Mouse (Mus musculus) adrenal gland, postnatal 36 days (tissue): ENCODE measurements around the gene Zfp423. TPM values are rescaled to one million over a fixed set of nuclear protein-coding genes. Genes with fewer than 3 reads are reported as not detected.

Experiments
- DNase-seq, 2 experiments: peaks; one replicate each; pipeline ENCODE4 v3.0.0; 2021; ENCODE audit warnings: mixed read lengths in 1 of 2
- total RNA-seq, 2 experiments: library from RNA; stranded (reverse); gene quantifications; 2 replicates each; pipeline ENCODE4 v1.2.3; 2021

Gene Zfp423
- total RNA-seq, 2 experiments from 2014 or later, result 16.5 to 20.8 TPM

DNA sequence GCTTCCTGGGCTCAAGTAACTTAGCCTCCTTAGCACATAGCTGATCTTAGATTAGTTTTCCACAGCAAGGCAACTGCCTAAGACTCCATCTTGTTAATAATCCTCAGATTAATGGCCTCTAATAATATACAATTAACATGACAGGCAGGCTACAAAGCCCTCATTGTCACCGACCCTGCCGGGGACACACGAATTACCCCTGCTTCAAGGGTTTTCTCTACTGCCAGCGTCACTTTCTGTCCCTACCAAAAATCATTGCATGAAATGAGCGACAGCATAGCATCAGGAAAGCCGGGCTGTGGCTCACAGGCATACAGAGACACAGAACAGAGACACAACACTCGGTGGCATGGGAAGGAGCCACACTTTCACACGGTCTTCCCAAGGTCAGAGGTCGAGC, 262.3 kb downstream of the Zfp423 start:
- DNase-seq, result no peak

DNA sequence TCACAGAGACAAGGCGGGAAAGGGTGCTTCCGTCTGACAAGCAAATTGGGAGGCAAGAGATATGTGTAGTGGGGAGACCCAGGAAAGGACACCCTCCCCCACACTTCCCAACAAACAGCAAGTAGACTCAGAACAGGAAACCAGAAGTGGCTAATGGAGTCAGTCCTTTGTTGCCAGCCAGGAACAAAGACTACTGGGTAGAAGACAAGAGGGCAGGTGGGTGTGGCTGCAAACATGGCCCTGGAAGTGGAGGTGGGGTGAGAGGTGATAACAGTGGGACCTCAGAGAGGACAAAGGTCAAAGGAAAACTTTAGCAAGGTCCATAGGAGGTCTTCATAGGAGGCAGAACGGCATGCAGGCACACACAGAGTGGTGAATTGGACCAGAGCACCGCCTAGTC, 265.7 kb downstream of the Zfp423 start:
- DNase-seq, result no peak

DNA sequence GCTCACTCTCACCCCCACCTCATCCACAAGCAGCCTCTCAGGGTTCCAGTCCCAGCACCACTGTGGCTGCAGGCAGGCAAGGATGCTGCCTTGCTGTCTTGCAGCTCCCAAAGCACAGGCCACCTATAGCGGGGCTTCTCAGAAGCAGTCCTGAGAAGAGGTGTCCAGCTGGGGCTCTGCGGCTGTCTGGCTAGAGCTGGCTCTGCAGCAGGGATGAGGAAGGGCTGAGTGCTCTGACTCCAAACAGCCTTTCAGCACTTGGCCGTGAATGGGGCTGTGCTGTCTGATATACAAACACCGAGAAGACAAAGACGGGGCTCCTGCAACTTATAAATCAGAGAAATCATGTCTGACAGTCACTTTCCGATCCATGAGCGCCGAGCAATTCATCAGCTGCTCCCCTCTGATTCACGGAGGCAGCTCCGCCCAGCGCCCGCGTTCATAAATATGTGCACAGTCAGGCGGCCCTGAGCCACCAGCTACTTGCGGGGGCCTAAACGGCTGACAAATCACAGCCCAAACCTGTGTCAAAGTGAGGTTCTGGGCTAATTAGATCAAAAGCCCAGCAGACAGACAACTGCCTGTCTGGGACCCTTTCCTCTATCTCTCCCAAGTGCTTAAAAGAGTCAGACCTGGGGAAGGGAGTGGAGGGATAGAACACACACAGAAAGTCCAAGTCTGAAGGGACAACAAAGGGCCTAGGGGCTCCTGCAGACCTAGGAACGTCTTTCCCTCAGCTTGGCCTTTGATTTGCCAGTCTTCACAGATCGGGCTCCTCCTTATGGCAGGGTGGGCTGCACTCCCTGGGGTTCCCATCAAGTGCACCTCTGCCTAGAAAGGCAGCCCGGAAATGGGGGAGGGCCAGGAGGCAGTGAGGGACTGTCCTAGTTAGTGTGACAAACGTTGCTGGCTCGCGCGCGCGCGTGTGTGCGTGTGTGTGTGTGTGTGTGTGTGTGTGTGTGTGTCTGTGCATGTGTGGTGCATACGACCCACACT, 269.0 kb downstream of the Zfp423 start:
- DNase-seq, result peak; percentile 71 to 72

DNA sequence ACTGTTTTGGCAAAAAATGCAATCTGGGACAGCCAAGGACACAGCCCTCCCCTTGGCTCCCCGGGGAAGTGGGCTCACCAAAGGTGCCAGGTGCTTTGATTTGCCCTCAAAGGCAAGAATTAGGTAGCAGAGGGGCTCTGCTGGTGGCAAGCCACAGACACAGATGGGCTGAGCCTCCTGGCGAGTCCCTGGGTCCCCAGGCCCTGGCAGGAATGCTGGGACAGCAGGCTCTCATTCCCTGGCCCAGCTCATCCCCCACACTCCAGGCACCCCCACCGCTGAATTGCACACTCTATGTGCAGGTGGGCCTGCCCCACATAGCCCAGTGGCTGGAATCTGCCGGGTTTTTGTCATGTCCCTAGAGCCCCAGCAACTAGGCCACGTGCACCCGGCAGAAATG, 270.2 kb downstream of the Zfp423 start:
- no peak for DNase-seq

DNA sequence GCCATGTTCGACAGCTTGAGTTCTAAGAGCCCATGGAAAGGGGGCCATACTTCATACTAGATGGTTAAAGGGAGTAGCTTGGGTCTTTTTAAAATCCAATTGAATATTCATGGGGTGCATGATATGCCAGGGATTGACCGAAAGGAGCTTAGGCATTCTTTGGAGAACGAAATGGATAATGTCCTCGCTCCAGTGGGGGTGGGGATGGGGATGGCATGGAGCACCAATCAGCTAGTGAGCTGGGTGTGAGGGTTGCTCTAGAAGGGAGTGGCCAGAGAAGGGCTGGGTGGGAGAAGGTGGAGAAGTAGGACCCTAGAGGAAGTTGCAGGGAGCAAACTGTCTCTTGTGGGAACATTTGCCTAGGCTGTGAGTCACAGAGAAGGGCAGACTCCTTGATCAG, 271.0 kb downstream of the Zfp423 start:
- DNase-seq, result no peak

DNA sequence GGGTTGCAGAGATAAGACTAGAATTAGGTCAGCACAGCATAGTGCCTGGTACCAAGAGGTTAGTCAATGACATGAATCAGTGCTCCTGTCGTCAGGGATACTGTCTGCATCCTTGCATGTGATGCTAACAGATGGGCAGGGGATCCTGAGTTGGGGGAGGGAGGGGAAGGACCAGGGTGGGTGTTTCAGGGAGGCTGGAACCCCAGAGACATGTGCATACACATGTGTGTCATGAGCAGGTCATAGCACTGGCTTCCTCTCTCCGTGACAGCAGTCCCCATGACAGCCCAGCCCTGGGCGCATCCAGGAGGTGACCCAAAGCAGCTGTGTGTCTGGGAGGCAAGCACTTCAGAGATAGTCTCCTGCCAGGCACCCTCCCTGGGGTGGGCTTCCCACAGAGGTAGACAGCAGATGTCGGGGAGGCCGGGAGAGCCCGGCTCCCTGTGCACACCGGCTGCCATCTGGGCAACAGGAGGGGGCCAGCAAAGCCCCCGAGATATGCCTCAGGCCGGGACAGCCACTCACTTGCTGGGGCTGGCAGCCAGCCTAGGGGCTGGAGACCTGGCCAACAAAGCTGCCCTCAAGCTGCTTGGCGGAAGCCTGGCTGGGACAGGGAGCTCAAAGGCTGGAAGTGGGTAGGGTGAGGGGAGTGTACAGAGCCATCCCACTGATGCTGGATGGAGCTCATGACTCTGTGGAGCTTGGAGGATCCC, 272.3 kb downstream of the Zfp423 start:
- DNase-seq, result no peak

DNA sequence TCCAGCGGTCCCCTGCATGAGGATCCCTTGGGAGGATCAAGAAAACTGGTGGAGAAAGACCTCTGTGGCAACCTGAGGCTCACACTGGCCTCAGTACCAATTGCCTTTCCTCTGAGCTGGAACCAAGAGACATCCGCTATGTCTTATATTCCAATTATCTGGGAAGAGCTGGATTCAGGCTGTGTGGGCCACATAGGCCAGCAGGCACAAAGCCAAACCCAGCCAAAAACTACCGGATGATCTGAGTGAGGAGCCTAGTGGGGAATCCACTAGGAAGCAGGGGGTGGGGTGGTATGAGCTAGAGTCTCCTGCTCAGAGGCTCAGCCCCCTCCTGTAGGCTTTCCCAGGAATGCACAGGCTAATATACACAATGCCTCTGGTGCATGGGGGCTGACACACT, 273.4 kb downstream of the Zfp423 start:
- no peak for DNase-seq

DNA sequence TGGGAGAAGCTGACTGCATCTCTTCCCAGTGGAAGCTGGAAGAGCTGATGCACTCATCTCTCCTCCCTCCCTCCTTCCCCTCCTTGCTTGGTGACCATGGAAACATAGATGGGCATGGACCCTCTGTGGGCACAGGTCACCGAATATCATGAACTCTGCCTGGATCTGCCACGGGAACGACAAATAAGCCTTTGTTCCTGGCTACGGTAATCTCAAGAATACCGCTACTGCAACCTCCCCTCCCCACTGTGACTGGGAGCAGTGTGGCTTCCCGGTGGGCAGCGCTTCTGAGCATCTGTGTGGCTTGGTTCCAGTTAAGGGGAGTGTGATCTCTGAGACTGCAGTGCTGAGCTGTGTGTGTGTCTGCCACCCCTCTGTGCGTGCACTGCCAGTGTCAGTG, 274.0 kb downstream of the Zfp423 start:
- DNase-seq, result no peak

DNA sequence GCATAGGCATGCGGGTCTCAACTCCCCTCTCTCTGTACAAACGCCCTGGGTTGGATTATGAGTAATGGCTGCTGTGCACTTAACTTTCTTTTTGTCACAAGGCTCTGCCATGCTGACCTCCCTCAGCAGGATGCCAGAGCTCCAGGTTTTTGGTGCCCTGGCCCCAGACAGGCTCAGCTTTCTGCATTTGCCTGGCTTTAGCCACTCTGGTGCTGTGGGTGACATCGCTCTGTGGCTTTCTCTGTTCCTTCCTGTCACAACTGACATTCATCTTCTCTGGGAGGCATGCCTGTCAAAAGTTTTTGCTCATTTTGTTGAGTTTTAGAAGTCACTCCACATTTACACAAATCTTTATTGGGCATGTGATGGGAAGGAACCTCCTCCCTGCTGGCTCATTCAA, 277.3 kb downstream of the Zfp423 start:
- DNase-seq, result no peak

DNA sequence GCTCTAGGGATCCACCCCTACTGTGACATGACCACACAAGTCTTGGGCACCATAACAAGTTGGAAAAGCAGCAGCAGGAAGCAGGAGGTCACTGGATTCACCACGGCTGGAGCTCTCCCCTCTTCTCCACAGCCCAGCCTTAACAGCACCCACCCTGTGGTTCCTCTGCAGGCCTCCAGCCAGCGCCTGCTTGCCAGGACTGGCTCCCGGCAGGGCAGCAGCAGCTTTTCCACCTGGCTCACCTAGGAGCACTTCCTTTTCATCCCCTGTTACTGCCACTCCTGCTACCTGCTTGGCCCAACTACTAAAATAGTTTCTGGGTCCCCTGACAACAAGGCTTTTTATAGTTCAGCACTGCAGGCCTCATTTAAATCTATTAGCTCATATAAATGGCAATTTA, 279.4 kb downstream of the Zfp423 start:
- no peak for DNase-seq

DNA sequence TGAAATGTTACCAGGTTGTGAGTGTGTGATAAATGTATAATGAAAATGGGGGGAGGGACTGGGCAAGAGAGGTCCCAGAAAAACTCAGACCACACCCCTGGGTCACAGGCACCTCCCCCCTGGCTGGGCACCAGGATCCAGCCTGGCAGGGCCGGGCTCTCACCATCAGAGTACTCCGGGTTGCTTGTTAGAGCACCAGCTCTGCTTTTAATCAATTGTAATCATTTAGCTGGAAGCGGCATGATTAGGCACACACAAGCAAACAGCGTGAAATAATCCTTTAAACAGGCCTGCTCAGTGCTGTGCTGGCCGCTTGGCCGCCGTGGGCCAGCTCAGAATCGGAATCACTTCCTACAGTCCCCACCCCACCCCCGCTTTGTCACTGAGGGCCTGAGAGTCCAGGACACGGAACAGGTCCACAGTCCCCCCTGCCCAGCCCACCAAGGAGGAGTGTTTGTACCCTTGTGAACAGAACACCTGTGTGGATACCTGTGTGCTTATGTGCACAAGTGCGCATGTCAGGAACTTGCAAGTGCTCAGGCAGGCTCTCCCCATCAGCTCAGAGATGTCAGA, 279.9 kb downstream of the Zfp423 start:
- DNase-seq, result no peak

DNA sequence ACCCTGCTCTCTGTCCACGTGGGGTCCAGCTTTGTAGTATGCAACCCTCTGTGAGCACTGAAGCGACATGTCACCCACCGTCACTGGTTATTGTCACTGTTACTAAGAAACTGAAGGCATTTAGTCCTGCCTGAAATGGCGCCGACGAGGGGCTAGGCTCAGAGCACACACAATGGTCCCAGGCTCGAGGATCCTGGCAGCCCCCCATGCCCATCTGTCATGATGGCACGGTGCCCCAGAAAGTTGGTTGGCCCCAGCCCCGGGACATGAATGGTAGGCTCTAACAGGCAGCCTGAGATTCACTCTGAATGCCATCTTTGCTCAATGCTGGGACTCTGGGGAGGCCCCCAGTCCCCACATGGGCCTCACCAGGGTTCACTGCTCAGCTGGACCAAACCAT, 284.0 kb downstream of the Zfp423 start:
- no peak for DNase-seq

DNA sequence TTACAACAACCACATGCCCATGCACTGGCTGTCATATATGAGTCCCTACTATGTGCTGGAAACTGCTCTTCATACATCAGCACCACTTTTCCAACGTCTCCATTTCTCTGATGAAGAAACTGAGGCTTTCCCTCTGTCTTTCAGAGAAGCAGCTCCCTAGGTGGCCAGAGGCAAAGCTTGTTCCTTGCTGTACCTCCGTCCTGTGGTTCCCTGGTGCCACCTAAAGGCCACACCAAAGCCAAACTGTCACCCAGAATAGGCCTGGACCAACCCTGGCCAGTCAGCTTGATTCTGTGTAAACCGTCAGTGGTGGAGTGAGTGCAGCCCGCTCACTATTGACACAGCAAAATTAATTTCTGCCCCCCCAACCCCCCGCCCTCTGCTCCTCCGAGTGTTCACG, 285.2 kb downstream of the Zfp423 start:
- no peak for DNase-seq

DNA sequence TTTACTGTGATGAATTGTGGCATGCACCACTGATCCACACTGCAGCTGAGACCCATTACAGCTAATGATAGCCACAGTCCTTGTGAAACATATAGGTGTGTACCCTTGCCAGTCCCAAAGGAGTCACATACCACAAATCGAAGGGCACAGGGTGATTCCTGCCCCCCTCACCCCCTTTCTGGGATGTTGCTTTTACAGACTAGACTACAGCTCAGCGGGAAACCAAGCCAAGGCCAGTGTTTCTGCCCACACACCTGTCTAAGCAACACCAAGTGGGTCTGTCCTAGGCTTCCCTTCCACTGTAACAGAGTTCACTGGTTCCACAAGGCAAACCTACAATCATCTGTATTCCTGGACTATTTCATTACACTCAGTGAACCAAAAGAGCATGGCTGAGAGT, 287.2 kb downstream of the Zfp423 start:
- no peak for DNase-seq

DNA sequence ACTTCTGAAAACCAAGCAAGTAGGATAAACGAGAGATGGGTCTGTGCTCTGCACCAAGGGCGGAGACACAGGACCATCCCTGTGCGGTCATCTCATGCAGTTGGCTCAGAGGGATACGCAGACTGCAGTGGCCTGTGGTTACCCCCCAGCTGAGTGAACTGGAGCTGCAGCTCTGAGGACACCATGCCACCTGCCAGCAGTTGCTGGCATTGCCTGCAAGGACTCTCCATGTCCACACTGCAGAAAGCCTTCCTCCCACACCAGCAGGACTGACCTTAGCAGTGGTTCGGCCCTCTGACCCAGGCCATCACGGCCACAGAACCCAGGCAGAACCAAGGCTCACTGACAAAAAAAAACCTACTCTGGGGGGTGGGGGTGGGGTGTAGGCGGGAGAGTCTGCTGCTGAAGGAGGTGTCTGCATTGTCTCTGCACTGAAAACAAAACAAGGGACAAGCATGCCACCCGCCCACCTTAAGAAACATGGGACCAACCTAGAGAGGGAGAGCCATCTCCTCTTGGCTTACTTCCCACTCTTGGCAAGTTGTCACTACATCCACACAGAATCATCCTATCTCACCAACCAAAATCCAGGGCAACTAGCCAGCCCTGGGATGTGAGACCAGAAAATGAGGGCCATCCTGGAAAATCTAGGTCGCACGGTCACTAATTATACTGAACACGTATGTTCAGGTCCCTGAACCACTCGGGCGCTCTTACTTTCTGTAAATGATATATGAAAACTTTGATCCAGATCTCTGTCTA, 288.0 kb downstream of the Zfp423 start:
- no peak for DNase-seq

DNA sequence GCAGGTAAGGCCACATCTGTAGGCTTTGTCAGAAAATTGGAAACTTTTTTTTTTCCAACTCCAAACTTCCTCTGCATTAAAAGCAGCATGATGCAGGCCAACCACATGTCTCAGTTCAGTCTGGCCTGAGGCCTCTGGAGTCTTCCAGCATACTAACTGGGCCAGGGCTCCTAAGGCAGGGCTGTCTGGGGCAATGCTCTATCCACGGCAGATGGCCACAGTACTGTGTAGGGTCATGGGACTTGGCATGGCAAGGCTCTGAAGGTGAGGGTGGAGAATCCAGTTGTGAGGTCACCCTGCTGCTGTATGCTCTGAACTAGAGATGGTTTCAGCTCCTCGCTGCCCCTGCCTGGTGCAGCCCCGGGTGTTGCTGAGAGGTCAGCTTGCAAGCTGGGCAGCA, 289.2 kb downstream of the Zfp423 start:
- no peak for DNase-seq

DNA sequence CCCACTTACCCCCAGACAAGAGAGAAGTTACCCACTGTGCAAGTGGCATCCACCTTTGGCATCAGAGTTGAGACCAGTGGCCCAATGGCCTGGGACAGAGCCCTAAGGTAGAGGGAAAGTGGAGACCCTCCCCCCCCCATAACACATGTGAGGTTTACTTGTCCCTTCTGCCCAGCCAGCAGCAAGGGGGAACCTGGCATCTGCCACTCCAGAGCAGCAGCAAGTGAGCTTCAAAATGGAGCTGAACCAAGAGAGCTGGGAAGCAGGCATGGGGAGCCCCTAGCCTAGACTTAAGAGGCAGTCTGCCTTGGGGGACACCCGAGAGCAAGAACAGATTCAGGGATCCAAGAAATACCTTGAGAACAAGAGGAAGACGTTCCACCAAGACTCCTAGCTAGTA, 290.7 kb downstream of the Zfp423 start:
- no peak for DNase-seq

DNA sequence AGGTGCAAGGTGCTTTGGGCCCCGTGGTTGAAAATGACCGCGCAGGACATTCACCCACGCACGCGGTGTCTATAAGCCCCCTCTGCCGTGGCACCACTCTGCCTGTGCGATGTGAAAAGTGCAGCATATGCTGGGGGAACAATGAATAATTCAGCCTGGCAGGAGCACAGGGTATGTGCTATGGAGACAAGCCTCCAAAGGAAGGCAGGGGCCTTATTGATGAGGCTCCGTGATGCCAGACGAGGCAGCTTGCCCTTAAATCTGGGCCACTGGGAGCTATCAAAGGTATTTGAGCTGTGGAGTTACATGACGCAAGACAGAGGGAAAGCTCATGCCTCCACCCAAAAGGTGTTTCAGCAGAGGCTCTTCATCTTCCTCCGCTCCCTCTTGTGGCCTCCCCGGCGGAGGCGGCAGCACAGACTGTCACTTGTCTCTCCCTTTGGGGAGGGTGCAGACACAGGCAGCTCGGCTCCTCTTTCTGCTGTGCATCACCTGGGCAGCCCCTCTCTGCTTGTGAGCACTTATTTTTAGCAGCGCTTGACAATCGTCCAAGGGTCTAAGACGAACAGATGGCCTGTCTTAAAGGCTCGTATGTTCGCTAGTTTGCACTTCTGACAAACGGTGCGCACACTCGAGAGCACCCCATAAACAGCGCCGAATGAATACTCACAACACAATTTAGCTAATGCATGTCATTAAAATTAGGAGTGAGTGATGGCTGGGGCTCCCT, 291.3 kb downstream of the Zfp423 start:
- no peak for DNase-seq

DNA sequence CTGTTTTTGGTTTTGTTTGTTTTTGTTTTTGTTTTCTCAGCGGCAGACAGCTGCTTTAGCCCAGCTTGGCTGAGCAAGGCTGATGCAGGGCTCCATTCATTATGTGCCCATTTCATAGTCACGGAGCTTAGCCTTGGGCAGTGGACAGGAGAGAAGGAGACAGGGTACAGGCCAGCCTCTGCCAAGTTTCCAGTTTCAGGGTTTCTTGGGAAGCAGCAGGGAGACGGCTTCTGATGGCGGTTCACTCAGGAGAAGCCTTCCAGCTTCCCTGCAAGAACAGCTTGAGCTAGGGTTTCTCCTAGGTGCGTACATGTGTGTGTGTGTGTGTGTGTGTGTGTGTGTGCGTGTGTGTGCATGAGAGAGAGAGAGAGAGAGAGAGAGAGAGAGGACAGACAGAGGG, 292.1 kb downstream of the Zfp423 start:
- DNase-seq, result no peak

DNA sequence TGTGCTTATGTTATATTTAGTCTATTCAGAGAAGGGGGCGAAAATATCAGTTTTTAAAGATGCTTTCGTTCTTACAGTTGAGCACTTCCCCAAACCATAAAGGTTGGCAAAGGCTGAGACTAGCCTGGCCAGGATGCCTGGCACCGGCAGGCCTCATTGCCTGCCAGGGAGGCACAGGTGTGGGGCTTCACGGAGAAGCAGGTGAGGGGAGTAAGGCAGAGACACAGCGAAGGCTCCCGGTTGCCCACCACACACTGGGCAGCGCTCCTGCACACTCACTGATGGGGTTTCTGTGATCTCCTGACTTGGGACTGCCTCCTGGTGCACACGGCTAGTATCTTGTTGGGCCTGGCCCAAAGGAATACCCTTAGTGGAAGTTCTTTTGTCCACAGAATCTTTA, 294.1 kb downstream of the Zfp423 start:
- DNase-seq, result no peak

DNA sequence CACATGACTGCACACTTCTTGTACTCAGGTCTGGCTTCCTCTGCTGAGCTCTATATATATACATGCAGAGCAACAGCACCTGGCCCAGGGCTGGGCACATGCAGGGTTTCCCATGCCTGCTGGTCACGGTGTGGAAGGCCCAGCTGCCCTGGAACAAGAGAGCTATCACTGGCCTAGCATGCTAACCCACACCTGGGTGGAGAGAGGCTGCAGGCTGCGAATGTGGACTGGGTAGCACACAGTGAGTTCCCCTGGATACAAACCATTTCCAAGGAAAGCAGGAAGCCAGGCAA, 295.2 kb downstream of the Zfp423 start:
- DNase-seq, result no peak
